Mouse (Mus musculus) small intestine, adult 2 months (tissue): ENCODE data around the gene Bckdk.

ENCODE experiments used
- CTCF ChIP-seq: fragments of 200-500 bp; IDR thresholded peaks from 2 replicates; pipeline ENCODE4 v1.5.1; 2012; ENCODE audit warnings: low read depth, mild to moderate bottlenecking, control low read depth, inconsistent platforms, low read length, moderate library complexity, mixed read lengths; ENCODE audit not compliant: insufficient replicate concordance, insufficient read length; ENCODE audit errors: extremely low read depth
- POLR2A ChIP-seq: fragments of 200-500 bp; IDR thresholded peaks from 2 replicates; pipeline ENCODE4 v1.6.1; 2012; ENCODE audit warnings: low read depth, mild to moderate bottlenecking, control low read depth, inconsistent platforms, low read length, moderate library complexity

GRCm38 (mm10) chr7:127899997-127900396 is 3.9 kb upstream of the Bckdk start:
- TF ChIP-seq POLR2A (no peak), CTCF (no peak)
